In the genomic region with DNA sequence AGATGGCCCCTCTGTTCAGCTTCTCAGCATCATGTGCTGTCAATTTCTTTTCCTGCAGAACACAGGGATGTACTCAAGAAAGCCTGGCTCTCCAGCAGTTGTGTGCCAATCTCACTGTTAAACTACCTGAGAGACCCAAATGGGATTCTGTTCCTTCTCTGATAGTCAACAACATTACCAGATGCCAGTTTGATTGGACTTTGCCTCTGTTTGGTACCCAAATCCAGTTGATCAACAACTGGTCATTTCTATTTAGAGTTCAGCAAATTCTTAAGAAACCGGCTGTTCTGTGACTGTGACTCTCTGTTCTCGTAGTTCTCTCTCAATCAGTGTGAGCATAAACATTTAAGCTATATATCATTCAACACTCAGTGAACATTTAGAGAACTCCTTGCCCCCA, we compare ENCODE assay signal across 32 mouse cellular contexts.
"Had no signal": no experiment of that assay in that cellular context is flagged by ENCODE, and none has a peak within 500 bp of the region (broad histone marks: within the 10 kb centered on the region; RNA-seq: fewer than 3 reads in every experiment).

No protein-coding gene starts in this region.

- H3K36me3 ChIP-seq: limb, embryonic 10.5 days; limb, embryonic 12.5 days; limb, embryonic 13.5 days; limb, embryonic 15.5 days; liver, embryonic 12.5 days; liver, embryonic 13.5 days; liver, embryonic 15.5 days; lung, embryonic 15.5 days; midbrain, embryonic 10.5 days; midbrain, embryonic 12.5 days; midbrain, embryonic 13.5 days; midbrain, embryonic 15.5 days; neural tube, embryonic 12.5 days; neural tube, embryonic 13.5 days had no signal

- H3K9ac ChIP-seq: limb, embryonic 12.5 days; limb, embryonic 13.5 days; limb, embryonic 15.5 days; liver, embryonic 12.5 days; liver, embryonic 13.5 days; liver, embryonic 14.5 days; liver, embryonic 15.5 days; liver, postnatal 0 days; lung, embryonic 14.5 days; lung, embryonic 15.5 days; midbrain, embryonic 12.5 days; midbrain, embryonic 13.5 days; midbrain, embryonic 15.5 days; neural tube, embryonic 12.5 days; neural tube, embryonic 13.5 days had no signal

- H3K9me3 ChIP-seq: limb, embryonic 10.5 days; limb, embryonic 12.5 days; limb, embryonic 13.5 days; limb, embryonic 15.5 days; liver, embryonic 12.5 days; liver, embryonic 13.5 days; liver, embryonic 15.5 days; lung, embryonic 15.5 days; midbrain, embryonic 10.5 days; midbrain, embryonic 12.5 days; midbrain, embryonic 13.5 days; midbrain, embryonic 15.5 days; neural tube, embryonic 12.5 days had no signal

- DNase-seq: left cerebral cortex, postnatal 4 days; liver; liver, embryonic 13.5 days; liver, postnatal 0 days; lung, adult 18-20 months; lung, adult 2 months; lung, embryonic 14.5 days; lung, postnatal 10 days; lung, postnatal 14 days; lung, postnatal 36 days; lung, postnatal 4 days; midbrain, embryonic 14.5 days had no signal

- H3K27me3 ChIP-seq: limb, embryonic 12.5 days; limb, embryonic 13.5 days; limb, embryonic 15.5 days; liver, embryonic 12.5 days; liver, embryonic 13.5 days; liver, embryonic 15.5 days; lung, embryonic 15.5 days; midbrain, embryonic 13.5 days; midbrain, embryonic 15.5 days; neural tube, embryonic 12.5 days; neural tube, embryonic 13.5 days had no signal

- H3K27ac ChIP-seq: limb, embryonic 10.5 days; limb, embryonic 12.5 days; limb, embryonic 13.5 days; limb, embryonic 15.5 days; liver, embryonic 12.5 days; liver, embryonic 13.5 days; liver, embryonic 14.5 days; liver, embryonic 15.5 days; lung, embryonic 15.5 days; macrophage; midbrain, embryonic 10.5 days; midbrain, embryonic 12.5 days; midbrain, embryonic 13.5 days; midbrain, embryonic 15.5 days; neural tube, embryonic 12.5 days; neural tube, embryonic 13.5 days had no signal

- H3K4me1 ChIP-seq: liver, embryonic 12.5 days; liver, embryonic 13.5 days; liver, embryonic 15.5 days; lung, embryonic 15.5 days; megakaryocyte, embryonic 14.5 days; midbrain, embryonic 12.5 days; midbrain, embryonic 13.5 days; midbrain, embryonic 15.5 days; neural tube, embryonic 12.5 days; neural tube, embryonic 13.5 days had no signal

- H3K4me3 ChIP-seq: limb, embryonic 10.5 days; limb, embryonic 12.5 days; limb, embryonic 13.5 days; limb, embryonic 15.5 days; liver, embryonic 12.5 days; liver, embryonic 13.5 days; liver, embryonic 15.5 days; lung, embryonic 15.5 days; megakaryocyte, embryonic 14.5 days; midbrain, embryonic 10.5 days; midbrain, embryonic 12.5 days; midbrain, embryonic 13.5 days; midbrain, embryonic 15.5 days; myocyte; neural tube, embryonic 12.5 days; neural tube, embryonic 13.5 days had no signal

- H3K4me2 ChIP-seq: limb, embryonic 12.5 days; limb, embryonic 13.5 days; limb, embryonic 15.5 days; liver, embryonic 12.5 days; liver, embryonic 13.5 days; liver, embryonic 15.5 days; lung, embryonic 14.5 days; lung, embryonic 15.5 days; midbrain, embryonic 11.5 days; midbrain, embryonic 12.5 days; midbrain, embryonic 13.5 days; midbrain, embryonic 15.5 days; neural tube, embryonic 12.5 days; neural tube, embryonic 13.5 days had no signal

- ATAC-seq: liver, embryonic 12.5 days; liver, postnatal 0 days; lung, postnatal 0 days; midbrain, embryonic 13.5 days; midbrain, embryonic 15.5 days; midbrain, embryonic 16.5 days had no signal
